Mouse (Mus musculus) ES-E14 (cell line): ENCODE data around the gene Was.

Source experiments
- CHD2 ChIP-seq: IDR thresholded peaks from 2 replicates; pipeline ENCODE4 v1.6.1; 2014; ENCODE audit warnings: mild to moderate bottlenecking, low read depth, low read length, inconsistent platforms
- HCFC1 ChIP-seq: IDR thresholded peaks from 2 replicates; pipeline ENCODE4 v1.6.1; 2012; ENCODE audit warnings: low read length, inconsistent platforms, borderline replicate concordance; ENCODE audit not compliant: insufficient read depth
- ZC3H11A ChIP-seq: IDR thresholded peaks from 2 replicates; pipeline ENCODE4 v1.6.1; 2012; ENCODE audit warnings: low read depth, mild to moderate bottlenecking, inconsistent platforms, low read length, borderline replicate concordance
- ZNF384 ChIP-seq: IDR thresholded peaks from 2 replicates; pipeline ENCODE4 v1.6.1; 2012; ENCODE audit warnings: low read depth, low read length, inconsistent platforms

DNA sequence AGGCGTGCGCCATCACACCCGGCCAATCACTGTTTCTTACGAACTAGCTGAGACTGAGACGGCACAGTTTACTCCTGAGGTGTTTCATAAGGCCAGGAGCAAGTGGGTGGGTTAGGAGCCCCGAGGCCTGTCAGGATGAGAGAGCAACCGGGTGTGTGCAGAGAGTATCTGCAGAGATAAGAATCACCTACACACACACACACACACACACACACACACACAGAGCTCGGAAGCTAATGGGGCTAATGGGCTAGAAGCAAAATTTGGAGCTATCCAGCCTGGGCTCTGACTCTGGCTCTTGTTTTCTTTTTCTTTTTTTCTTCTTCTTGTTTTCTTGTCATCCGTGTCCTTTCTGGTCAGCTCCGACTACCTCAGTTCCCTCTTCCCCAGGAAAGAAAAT, 5.2 kb upstream of the Was start:
- TF ChIP-seq HCFC1 (no peak), ZNF384 (no peak), ZC3H11A (no peak), CHD2 (no peak)
